Mouse (Mus musculus): ENCODE results near the gene Fam222a.

Gene Fam222a

GRCm38 (mm10) chr5:114656305-114656704, 88.5 kb downstream of the Fam222a start:
- DNase-seq (ENCODE audit: low read depth) = no peak

DNA sequence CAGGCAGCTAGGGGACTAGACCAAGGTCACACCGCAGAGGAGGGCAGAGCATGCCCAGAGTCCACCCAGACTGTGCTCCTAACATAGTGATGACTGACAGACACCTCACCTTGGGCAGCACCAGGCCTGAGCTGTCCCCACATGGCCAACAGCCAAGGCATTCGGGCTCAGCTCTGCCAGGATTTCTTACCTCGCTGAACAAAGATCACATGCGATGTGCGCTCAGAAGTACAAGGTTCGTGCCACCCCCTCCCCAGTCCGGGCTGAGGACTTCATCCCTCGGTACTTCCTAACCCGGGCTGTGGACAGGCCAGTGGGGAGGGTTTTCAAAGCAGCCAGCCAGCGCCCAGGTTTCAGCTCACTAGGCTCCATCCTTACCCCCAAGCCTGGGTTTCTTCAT, 89.6 kb downstream of the Fam222a start:
- DNase-seq (ENCODE audit: low read depth) = no peak

DNA sequence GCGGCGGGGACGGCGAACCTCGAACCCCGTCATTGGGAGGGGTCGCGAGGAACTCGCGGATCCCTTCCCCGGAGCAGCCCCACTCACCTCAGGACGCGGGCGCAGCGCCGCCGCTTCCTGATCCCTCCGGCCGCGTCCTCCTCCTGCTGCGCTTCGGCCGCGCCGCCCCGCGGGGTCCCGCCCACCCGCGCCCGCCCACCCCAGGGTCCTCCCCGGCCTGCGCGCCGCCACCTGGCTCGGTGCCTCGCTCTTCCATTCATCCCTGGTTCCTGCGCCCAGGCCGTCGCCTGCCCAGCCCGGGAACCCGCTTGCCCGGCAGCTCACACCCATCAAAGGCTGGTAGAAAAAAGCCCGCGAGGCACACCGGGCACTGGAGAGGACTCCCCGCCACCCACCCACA, 90.4 kb downstream of the Fam222a start, which contains the start of gene Trpv4:
Gene Trpv4 (minus strand): TSS at position 167 of the 400 bp plus-strand sequence.
- DNase-seq (ENCODE audit: low read depth) = no peak

DNA sequence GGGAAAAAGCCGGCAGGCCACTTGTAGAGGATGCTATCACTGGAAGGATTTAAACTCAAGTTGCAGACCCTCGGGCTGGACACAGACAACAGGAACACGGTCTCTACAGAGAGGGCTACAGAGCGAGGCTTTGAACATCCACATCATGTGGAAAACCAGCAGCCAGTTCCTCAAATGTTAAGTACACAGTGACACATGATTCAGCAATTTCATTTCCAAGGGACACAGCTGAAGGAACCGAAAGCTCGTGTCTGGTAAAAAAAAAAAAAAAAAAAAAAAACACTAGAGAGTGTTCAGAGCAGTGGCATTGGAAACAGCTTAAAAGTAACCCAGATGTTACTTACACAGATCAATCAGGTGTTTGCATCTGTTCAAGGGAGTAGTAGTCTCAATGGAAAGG, 93.2 kb downstream of the Fam222a start:
- DNase-seq (ENCODE audit: low read depth) = no peak

Data from NIH3T3 (cell line).